Mouse (Mus musculus): Measurements from ENCODE around the gene Pfpl.

Gene Pfpl

DNA sequence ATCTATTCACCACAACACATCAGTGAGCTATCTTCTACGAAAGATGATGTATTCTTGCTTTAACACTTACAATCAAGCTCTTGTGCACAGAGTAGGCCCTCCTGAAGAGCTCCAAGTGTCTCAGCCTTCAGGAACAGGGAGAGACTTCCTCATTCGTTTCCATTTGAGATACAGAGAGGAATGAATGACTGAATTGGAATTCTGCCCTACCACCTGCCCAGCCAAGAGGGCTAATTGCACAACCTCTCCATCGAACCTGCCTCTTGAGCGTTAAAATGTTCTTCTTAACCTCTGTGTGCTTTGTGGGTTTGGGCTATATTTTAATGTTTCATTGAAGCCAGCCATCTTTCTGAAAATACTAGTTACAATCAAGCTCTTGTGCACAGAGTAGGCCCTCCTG is 37.0 kb downstream of the Pfpl start:
- no peak for DNase-seq (ENCODE audit: low read depth, low spot score)

DNA sequence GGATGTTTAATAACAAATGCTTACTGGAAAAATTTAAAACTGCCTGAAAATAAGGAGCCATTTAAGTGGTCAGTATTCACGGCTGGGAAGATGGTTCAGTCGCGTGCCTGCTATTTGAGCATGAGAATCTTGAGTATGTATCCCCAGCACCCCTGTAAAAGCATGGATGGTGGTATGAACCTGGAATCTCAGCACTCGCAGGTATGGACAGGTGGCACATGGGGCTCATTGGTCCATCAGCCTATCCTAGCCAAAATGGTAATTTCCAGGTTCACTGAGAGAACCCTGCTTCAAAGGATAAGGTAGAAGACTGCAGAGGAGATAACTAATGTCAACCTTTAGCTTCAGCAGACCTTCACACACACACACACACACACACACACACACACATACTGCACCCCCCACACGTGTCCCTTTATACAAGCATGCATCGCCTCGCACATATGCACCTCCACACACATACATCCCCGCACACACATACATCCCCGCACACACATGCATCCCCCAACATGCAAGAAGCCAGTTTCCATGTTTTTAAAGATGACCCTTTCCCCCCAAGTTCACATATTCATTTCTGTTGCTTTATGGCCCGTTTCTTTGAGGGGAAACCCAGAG is 37.9 kb downstream of the Pfpl start:
- no peak for DNase-seq (ENCODE audit: low read depth, low spot score)

DNA sequence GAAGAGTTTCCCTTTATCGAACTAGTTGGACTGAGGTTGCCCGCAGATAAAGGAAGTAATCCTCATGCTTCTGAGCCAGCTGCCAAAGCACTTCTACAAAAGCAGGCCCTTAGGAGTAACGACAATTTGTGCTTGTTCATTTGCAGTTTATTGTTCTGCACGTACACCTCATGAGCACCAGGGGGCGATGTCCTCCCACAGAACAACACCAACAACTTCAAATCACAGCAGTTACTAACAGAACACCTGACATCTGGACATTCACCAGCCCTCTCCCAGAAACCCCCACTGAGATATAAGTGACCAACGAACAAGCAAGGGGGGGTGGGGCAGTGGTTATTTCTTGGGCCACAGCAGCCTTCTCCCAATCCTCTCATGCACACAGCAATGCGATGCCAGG is 38.5 kb downstream of the Pfpl start:
- DNase-seq (ENCODE audit: low read depth, low spot score), result peak; percentile 70

DNA sequence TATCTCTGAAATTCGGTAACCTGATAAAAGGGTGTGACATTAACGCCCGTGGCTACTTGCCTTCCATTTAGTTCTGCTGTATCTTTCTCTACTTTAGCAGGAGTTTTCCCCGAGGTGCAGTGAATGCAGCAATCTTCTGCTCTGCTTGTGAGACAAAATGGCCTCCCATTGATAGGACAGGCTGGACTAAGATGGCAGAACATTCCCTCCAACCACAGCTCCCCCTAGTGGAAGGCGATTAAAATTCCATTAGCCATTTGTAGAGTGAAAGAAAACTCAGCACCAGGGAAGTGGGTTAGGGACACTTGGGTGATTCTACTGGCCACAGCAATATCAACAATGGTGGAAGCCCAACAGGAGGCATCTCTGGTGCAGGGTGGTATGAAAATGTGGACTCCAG is 39.7 kb downstream of the Pfpl start:
- DNase-seq (ENCODE audit: low read depth, low spot score), result peak; percentile 68

DNA sequence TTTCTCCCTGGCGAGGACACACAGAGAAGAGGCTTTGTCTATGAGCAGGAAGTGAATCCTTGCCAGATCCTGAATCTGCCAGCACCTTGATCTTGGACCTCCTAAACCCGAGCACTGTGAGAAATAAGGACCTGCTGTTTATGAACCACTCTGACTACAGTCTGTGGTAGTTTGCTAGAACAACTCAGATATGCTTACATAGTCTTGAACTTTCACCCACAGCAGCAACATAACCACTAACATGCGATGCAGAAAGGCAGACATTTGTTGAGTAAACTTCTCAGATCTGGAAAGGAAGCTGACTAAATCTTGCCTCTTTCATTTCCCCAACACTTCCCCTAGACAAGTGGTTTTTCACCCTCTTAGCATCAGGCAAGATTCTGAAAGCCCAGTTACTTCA is 44.2 kb downstream of the Pfpl start:
- DNase-seq (ENCODE audit: low read depth, low spot score), result no peak

DNA sequence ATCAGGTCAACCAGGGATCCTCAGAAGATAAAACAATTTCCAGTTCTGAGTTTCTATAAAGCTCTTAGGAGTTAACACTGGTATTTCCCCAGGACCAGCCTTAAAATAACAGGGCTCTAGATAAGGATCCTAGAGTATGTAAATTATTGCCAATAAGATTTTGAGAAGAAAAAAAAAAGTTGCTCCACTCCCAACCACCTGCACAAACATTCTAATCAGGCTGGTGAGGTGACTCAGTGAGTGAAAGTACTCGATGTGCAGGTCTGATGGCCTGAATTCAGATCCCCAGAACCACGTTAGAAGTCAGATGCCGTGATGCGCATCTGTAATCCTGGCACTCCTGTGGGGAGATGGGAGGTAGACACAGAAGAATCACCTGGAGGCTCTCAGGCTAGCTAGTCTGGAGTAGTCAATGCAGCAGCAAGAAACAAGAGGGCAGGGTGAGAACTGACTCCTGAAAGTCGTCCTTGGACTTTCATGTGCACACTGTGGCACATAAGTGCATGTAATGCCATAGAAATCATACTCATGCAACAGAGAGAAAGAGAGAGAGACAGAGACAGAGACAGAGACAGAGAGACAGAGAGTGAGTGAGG is 44.8 kb downstream of the Pfpl start:
- DNase-seq (ENCODE audit: low read depth, low spot score), result no peak

DNA sequence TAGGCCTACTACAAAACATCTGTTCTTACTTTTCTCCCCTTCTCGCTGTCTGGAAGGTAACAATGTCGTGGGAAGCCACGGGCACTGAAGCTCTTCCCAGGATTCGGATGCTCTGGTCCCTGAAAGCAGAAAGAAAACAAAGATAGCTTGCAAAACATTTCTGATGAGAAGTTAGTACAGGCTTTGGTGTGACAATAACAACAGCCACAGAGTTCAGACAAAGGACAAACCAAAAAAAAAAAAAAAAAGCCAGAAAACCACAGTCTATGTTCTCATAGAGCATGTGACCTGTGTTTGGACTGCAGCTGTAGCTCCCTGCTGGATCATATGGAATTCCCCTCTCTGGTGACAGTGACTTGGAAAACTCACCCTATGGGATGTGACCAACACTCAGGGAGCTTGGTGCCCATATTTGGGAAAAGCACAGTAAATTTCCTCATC is 45.5 kb downstream of the Pfpl start:
- no peak for DNase-seq (ENCODE audit: low read depth, low spot score)

DNA sequence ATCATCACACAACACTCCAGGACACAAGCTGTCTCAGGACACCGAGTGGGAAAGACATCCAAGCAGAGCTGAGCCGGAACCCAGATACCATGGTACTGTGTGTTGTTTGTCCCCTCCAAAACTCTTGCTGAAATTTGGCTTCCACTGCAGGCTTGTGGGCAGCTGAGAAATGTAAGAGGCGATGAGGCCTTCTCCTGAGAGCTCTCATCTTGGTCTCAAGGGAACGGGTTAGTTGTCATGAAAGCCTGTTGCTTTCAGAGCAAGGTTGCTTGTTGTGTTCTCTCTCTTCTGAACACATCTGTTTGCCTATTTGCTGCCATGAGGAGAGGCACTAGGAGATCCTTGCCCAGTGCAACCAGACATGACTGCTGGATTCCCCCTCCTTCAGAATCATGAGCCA is 46.2 kb downstream of the Pfpl start:
- DNase-seq (ENCODE audit: low read depth, low spot score), result no peak

DNA sequence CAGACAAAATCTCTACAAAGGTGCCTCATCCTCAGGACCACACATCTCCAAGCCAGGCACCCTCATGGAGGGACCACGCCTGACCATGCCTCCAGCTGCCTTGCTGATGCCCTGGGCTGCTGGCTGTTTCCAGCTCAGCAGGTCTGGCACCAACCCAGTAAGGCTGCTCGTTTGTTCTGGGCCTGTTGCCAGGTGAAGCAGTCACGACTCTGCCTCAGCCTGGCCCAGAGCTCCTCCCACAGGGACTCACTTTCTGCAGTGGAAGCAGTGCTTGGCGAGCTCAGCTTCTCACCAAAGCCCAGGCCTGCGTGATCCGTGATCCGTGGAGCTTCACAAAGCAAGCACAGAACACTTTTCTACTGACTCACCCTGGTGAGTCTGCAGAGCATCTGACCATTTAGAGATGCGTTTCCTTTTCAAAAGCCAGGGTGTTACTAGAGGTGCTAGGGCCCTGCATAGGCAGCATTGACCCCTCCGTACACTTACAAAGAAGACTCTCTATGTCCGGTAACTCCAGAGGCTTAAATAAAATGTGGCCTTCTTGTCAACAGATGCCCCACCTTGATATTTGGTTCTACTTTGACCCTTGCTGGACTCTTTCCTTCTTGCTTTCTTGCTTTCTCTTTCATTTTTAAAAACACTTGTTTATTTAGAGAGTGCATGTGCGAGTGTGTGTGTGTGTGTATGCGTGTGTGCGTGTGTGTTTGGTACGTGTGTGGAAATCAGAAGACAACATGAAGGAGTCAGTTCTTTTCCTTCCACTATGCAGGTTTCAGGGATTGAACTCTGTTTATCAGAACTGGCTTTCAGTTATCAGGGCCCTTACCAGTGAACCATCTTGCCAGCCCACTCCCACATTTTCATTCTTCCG is 47.9 kb downstream of the Pfpl start:
- DNase-seq (ENCODE audit: low read depth, low spot score), result no peak

DNA sequence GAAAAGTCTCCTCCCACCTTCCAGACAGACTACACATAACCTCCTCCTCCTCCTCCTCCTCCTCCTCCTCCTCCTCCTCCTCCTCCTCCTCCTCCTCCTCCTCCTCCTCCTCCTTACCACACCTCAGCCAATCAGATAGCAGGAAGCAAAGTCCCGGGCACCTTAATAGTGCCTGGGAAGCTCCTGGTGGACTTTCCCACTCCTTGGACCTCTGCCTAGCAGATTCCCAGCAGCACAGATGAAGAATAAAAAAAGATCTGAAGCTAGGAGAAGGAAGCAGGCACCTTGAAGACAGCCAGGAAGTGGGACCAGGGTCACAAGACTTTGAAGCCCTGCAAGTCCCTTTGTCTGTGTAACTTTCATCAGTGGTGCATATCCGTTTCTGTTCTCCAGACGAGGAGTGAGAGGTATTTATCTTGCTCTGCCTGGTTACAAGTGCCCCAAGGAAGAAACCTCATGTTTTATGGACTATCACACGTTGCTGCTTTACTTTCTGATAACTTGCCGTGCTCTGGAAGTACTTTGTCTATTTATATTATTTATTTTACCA is 49.1 kb downstream of the Pfpl start:
- DNase-seq (ENCODE audit: low read depth, low spot score), result no peak

DNA sequence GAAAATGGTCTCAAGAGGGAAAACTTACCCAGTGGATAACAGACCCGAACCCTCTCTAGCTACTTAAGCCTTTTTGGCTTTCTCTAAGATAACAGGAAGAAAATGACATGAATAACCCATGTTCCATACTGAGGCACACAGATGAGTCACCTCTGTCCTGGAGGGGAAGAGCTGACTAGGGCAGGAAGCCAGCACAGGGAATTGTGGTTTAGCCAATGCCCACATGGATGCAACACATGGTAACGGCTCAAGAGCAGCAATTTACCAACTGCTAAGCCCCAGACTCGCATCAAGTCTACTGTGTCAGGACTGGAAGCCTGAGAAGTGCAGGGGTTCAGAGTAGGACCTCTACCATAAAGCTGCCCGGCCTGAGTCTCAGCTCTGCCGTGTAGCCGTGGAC is 50.7 kb downstream of the Pfpl start:
- DNase-seq (ENCODE audit: low read depth, low spot score), result no peak

Measured in mesoderm, embryonic 11.5 days (tissue).